Mouse (Mus musculus): ENCODE measurements at regions not wholly inside any gene's neighbourhood (a gene's known extent, or its start where the extent isn't known, plus 50 kb on each side); places are given as distances from the start of the nearest gene placed in this dataset.

DNA sequence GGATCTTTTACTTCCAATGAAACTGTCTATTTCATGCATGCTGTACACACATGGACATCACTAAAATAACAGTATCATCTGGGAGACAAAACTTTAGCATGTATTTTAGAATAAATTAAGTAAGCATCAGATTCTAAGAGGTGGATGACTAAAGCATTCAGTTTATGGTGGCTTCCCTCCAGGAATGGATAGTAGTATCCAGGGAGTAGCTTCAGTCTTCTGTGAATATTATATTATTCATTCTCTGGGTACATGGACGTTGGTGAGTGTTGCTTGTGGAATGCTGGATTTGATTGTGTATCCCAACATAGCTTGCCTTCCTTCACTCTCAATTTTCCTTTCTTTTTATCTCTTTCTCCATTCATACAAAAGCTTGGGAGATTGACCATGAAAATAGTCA is 630.0 kb downstream of the Ppargc1a start:
- no peaks in the 10 kb centered on the region for H3K4me1 ChIP-seq
- H3K4me2 ChIP-seq: no peak overlapping the region
- no peak overlapping the region for H3K9ac ChIP-seq
- H3K36me3 ChIP-seq (replicated peaks): no peaks in the 10 kb centered on the region
- no peak for ATAC-seq (ENCODE audit: low FRiP score)
- no peaks in the 10 kb centered on the region for H3K27me3 ChIP-seq
- 75% methylated on average over 1 of the region's 1 CpGs for WGBS
- H3K27ac ChIP-seq: no peak overlapping the region
- no peak overlapping the region for H3K4me3 ChIP-seq (replicated peaks)
- H3K9me3 ChIP-seq: no peaks in the 10 kb centered on the region

DNA sequence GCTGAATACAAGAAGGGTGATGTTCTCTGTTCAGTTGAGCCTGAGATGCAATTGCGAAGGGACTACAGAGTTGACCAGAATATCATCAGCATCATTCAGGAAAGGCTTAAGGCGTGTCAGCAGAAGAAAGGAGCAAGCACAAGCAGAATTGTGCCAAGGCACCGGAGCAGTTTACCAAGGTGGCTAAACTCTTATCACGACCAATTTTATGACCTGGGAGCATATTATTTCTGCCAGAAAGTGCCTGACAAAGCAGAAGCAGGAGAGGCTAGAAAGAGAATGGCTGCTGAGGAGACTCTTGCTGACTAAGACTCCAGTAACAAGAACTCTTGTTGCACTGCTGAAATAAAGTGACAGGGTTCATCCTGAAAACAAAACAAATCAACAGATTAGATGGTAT is 645.9 kb downstream of the Ppargc1a start:
- Histone ChIP-seq H3K27ac (no peak overlapping the region), H3K9ac (no peak overlapping the region), H3K9me3 (no peaks in the 10 kb centered on the region), H3K36me3 (replicated peaks) (no peaks in the 10 kb centered on the region), H3K4me1 (no peaks in the 10 kb centered on the region), H3K4me2 (no peak overlapping the region), H3K4me3 (replicated peaks) (no peak overlapping the region), H3K27me3 (no peaks in the 10 kb centered on the region)
- WGBS: 80% methylated on average over 4 of the region's 4 CpGs
- ATAC-seq (ENCODE audit: low FRiP score): no peak

- no peak overlapping the region for H3K4me3 ChIP-seq (replicated peaks)
- no peak overlapping the region for H3K27ac ChIP-seq
- no peak overlapping the region for H3K9ac ChIP-seq
- WGBS: 68% methylated on average over 5 of the region's 5 CpGs
- no peaks in the 10 kb centered on the region for H3K27me3 ChIP-seq
- no peaks in the 10 kb centered on the region for H3K4me1 ChIP-seq
- peak; percentile 41; the same call in 1 of the 2 replicates for ATAC-seq (ENCODE audit: low FRiP score)
- no peaks in the 10 kb centered on the region for H3K9me3 ChIP-seq
- H3K36me3 ChIP-seq (replicated peaks): no peaks in the 10 kb centered on the region
- no peak overlapping the region for H3K4me2 ChIP-seq
These were observed 651.2 kb downstream of the Ppargc1a start for GRCm38 (mm10) chr5:50916341-50916740.

DNA sequence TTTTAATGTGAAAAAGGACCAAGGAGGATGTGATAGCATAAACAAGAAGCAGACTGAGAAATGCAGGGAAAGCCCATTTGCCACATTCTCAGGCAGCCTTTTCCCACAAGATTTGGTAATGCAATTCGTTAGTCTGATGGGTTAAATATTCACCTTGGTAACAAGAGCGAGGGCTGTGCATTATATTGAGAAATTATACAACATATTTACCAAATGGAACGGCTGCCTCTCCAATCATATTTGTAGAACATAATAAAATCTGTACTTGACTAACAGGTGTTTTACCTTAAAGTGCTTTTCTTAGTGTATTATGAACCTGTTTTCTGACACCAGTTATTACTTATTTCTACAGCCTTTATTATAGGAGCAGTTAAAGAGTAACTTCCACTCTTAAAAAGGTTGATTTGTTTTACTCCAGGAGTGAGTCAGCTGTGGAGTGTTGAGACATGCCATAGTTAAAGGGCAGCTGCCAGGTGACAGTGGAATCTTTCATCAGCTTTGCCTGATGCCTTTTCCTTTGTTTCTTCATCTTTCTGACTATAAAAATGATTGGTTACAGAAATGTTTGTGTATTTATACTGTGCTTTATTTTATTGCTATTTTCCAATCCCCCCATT is 652.2 kb downstream of the Ppargc1a start:
- no peak for ATAC-seq (ENCODE audit: low FRiP score)
- 89% methylated on average over 3 of the region's 3 CpGs for WGBS
- Histone ChIP-seq H3K4me2 (no peak overlapping the region), H3K4me1 (no peaks in the 10 kb centered on the region), H3K36me3 (replicated peaks) (no peaks in the 10 kb centered on the region), H3K27ac (no peak overlapping the region), H3K9ac (no peak overlapping the region), H3K9me3 (no peaks in the 10 kb centered on the region), H3K4me3 (replicated peaks) (no peak overlapping the region), H3K27me3 (no peaks in the 10 kb centered on the region)

DNA sequence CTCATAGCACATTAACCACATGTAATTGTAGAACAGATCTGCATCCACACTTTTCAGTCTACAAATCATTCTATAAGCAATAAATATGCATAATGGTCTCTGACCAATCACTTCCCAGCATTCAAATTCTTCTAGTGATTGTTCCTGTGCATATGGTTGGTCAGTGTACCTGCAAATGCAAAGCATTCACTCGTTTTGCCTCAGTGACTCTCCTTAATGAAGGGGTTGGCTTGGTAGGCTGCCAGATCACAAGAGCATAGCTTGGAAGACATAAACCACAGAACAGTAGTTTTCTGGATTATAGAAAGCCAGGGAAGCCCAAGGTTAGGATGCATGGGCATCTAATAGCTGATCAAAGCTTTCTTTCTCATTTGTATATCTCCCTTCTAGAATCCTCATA is 662.7 kb downstream of the Ppargc1a start:
- Histone ChIP-seq H3K27ac (no peak overlapping the region), H3K4me1 (no peaks in the 10 kb centered on the region), H3K27me3 (no peaks in the 10 kb centered on the region), H3K4me2 (no peak overlapping the region), H3K9ac (no peak overlapping the region), H3K9me3 (no peaks in the 10 kb centered on the region), H3K36me3 (replicated peaks) (no peaks in the 10 kb centered on the region), H3K4me3 (replicated peaks) (no peak overlapping the region)
- no peak for ATAC-seq (ENCODE audit: low FRiP score)
- WGBS: 60% methylated on average over 1 of the region's 1 CpGs

Data from forebrain, embryonic 12.5 days (tissue).